Mouse (Mus musculus) kidney, adult 2 months (tissue): ENCODE results near the gene Tshz2. TPM values are rescaled to one million over a fixed set of nuclear protein-coding genes. Genes with fewer than 3 reads are reported as not detected.

ENCODE experiments used
- DNase-seq: peaks from one replicate; pipeline ENCODE4 v3.0.0; 2021
- H3K27ac ChIP-seq: fragments of 200-500 bp; 2 replicates; pipeline ENCODE4 v1.5.1; 2012; ENCODE audit warnings: low read depth, low read length, control low read depth, inconsistent platforms; ENCODE audit not compliant: insufficient read depth
- H3K27me3 ChIP-seq: fragments of 200-500 bp; replicated peaks from 2 replicates; pipeline ENCODE4 v1.6.1; 2012; ENCODE audit warnings: mild to moderate bottlenecking, moderate library complexity, low read length, inconsistent platforms; ENCODE audit not compliant: control insufficient read depth, insufficient read depth
- H3K36me3 ChIP-seq: fragments of 200-500 bp; 2 replicates; pipeline ENCODE4 v1.6.1; 2012; ENCODE audit warnings: mild to moderate bottlenecking, moderate library complexity, low read length, inconsistent platforms; ENCODE audit not compliant: control insufficient read depth, insufficient read depth
- H3K4me1 ChIP-seq: fragments of 200-500 bp; 2 replicates; pipeline ENCODE4 v1.6.1; 2011; ENCODE audit warnings: low read length; ENCODE audit not compliant: control insufficient read depth, insufficient read depth
- H3K4me3 ChIP-seq: fragments of 200-500 bp; 2 replicates; pipeline ENCODE4 v1.5.1; 2011; ENCODE audit warnings: mild to moderate bottlenecking, low read depth, low read length, control low read depth; ENCODE audit not compliant: insufficient read depth
- CTCF ChIP-seq: fragments of 200-500 bp; conservative IDR thresholded peaks from 2 replicates; pipeline ENCODE4 v1.5.1; 2011; ENCODE audit warnings: low read depth, mild to moderate bottlenecking, control low read depth, low read length, moderate library complexity, mixed read lengths; ENCODE audit not compliant: insufficient read depth, insufficient read length
- POLR2A ChIP-seq: fragments of 200-500 bp; IDR thresholded peaks from one replicate; pipeline ENCODE4 v1.6.1; 2011; ENCODE audit warnings: low read depth, low read length, control low read depth
- WGBS: fragments of 180-500 bp; shearing (Covaris S2); methylation state at CpG from one replicate; pipeline ENCODE4 v1.1.7; 2018; 5-methylcytosine and 5-hydroxymethylcytosine counted together
- polyA plus RNA-seq: library from polyadenylated mRNA; depleted of rRNA; stranded (reverse); fragments of >200 nt; gene quantifications from 2 replicates; pipeline ENCODE4 v1.2.3, GENCODE M21; 2012

Gene Tshz2
- polyA plus RNA-seq, 1 experiment, result 17.6 TPM

DNA sequence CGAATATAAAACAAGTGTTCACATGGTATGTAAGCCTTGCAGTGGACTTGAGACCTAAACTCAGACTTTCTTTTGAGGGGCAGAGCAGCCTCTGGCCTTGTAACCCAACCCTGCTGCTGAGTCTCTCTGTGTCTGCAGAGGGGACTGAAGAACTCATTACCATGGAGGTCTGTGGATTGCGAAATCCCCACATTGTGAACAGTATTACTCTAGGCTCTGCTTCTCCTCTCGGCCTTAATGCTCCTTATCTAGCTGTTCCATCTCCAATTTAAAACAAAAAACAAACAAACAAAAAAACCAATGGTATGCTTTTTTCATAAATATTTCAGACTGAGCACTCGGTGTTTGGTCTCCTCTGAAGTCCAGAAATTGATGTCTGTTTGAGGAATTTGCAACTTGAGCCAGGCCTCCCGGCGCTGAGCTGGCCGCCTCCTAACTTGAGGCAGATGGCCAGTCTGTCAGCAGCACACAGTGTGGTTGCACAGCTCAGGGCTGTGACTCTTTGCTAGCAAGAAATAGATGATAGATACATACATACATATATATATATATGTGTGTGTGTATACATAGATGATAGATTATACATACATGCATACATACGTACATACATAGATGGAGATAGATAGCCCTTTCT lies 291.5 kb downstream of the Tshz2 start:
- H3K4me1 ChIP-seq, result peaks cover 5% of the 10 kb centered on the region
- no peak overlapping the region for H3K27ac ChIP-seq
- H3K4me3 ChIP-seq, result no peak overlapping the region
- WGBS, result 56% methylated on average over 8 of the region's 8 CpGs
- no peak for TF ChIP-seq POLR2A
- TF ChIP-seq CTCF, result no peak
- peak; percentile 27 for DNase-seq
- no peaks in the 10 kb centered on the region for H3K27me3 ChIP-seq
- no peaks in the 10 kb centered on the region for H3K36me3 ChIP-seq

GRCm38 (mm10) chr2:169925466-169925865 lies 292.7 kb downstream of the Tshz2 start:
- no peak for TF ChIP-seq CTCF
- TF ChIP-seq POLR2A, result no peak
- no peak overlapping the region for H3K27ac ChIP-seq
- H3K4me3 ChIP-seq, result no peak overlapping the region
- no peak for DNase-seq
- 86% methylated on average over 5 of the region's 5 CpGs for WGBS
- H3K27me3 ChIP-seq, result no peaks in the 10 kb centered on the region
- no peaks in the 10 kb centered on the region for H3K36me3 ChIP-seq
- peaks cover 5% of the 10 kb centered on the region for H3K4me1 ChIP-seq

DNA sequence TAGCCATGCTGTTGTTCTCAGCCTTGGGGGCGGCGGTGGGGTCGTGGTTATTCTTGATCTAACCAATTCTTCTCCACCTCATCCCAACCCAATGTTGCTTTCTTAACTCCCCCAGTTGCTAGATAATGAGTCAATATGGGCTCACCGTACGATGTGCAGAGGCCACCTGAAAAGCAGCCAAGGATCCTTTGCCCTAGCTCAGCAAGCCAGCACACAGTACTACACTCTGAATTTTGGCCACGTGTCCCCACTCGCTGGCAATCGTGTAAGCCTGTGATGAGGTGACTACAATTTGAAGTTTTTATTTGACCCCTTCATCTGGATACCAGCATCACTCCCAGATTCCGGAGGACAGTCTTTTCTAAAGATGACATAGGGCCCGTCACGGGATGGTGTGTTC lies 293.2 kb downstream of the Tshz2 start:
- TF ChIP-seq CTCF, result no peak
- TF ChIP-seq POLR2A, result no peak
- Histone ChIP-seq H3K27ac (no peak overlapping the region), H3K27me3 (no peaks in the 10 kb centered on the region), H3K4me1 (peaks cover 5% of the 10 kb centered on the region), H3K4me3 (no peak overlapping the region), H3K36me3 (no peaks in the 10 kb centered on the region)
- DNase-seq, result peak; percentile 72
- WGBS, result 73% methylated on average over 11 of the region's 11 CpGs

GRCm38 (mm10) chr2:169927401-169927800 lies 294.6 kb downstream of the Tshz2 start:
- no peak for DNase-seq
- Histone ChIP-seq H3K27ac (no peak overlapping the region), H3K4me1 (peaks cover 5% of the 10 kb centered on the region), H3K36me3 (no peaks in the 10 kb centered on the region), H3K4me3 (no peak overlapping the region), H3K27me3 (no peaks in the 10 kb centered on the region)
- WGBS, result 89% methylated on average over 2 of the region's 2 CpGs
- TF ChIP-seq POLR2A, result no peak
- TF ChIP-seq CTCF, result no peak

GRCm38 (mm10) chr2:169928447-169929120 lies 295.8 kb downstream of the Tshz2 start:
- H3K4me1 ChIP-seq, result peaks cover 5% of the 10 kb centered on the region
- no peak overlapping the region for H3K27ac ChIP-seq
- H3K27me3 ChIP-seq, result no peaks in the 10 kb centered on the region
- WGBS, result 36% methylated on average over 14 of the region's 14 CpGs
- H3K4me3 ChIP-seq, result no peak overlapping the region
- DNase-seq, result peak; percentile 87
- no peak for TF ChIP-seq CTCF
- no peak for TF ChIP-seq POLR2A
- H3K36me3 ChIP-seq, result no peaks in the 10 kb centered on the region

DNA sequence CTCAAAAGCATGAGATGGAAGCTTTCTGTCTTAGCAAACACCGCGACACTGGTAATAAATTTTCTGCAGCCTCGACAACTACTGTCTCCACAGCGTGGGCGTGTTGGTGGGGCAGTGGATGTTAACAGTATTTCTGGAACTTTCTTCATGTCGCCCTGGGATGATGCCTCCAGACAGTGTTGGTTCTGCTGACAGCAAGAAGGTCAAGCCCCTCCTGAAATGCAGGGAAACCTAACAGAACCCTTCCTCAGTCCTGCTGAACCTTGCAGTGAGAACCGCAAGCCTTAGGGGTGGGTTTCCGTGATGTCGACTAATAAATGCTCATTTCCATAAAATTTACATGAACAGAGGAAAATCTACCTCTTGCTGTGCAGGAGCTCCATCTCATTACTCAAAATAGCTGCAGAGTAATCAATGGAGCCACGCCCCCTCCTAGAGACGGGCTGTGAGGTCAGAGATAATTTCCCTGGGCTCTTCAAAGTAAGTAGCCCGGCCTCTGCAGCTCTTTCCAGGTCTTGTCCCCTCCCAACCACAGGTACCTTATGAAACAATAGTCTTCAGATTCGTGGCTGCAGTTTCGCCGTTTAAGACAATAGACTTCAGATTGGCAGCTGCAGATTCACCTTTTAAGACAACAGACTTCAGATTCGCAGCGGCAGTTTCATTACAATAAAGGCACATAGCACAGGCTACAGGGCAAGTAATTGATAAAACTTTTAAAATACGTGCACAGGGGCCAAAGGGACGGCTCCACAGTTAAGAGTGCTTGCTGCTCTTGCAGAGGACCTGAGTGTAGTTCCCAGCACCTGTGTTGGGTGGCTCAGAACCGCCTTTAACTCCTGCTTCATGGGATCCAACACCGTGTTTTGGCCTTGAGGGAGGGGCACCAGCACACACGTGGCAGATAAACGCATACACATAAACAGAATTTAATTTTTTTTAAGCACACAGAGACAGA lies 297.0 kb downstream of the Tshz2 start:
- Histone ChIP-seq H3K27me3 (no peaks in the 10 kb centered on the region), H3K27ac (no peak overlapping the region), H3K36me3 (no peaks in the 10 kb centered on the region), H3K4me1 (peaks cover 5% of the 10 kb centered on the region), H3K4me3 (peak overlapping the region; percentile 38)
- peak; percentile 80 for DNase-seq
- 40% methylated on average over 23 of the region's 23 CpGs for WGBS
- TF ChIP-seq CTCF (no peak), POLR2A (no peak)

DNA sequence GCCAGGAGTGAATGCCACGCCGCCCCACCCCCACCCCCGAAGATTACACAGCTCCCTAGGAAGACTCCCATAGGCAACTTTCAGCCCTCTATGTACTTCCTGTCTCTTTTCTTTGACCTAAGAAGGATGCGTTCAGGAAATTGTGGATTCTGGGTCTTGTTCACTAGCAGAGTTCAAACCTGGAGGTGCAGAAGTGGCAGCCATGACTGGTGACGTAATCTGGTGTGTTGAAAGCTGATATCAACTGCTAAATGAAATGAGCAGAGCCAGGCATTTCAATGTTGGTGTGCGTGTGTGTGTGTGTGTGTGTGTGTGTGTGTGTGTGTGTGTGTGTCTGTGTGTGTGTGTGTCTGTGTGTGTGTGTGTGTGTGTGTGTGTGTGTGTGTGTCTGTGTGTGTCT lies 302.8 kb downstream of the Tshz2 start:
- Histone ChIP-seq H3K27ac (no peak overlapping the region), H3K4me3 (no peak overlapping the region), H3K4me1 (no peaks in the 10 kb centered on the region), H3K36me3 (no peaks in the 10 kb centered on the region), H3K27me3 (no peaks in the 10 kb centered on the region)
- DNase-seq, result no peak
- TF ChIP-seq CTCF (no peak), POLR2A (no peak)
- WGBS, result 73% methylated on average over 6 of the region's 6 CpGs
